Mouse (Mus musculus) thymus, adult 2 months (tissue): Measurements from ENCODE around the gene Dlx6. TPM values are rescaled to one million over a fixed set of nuclear protein-coding genes. Genes with fewer than 3 reads are reported as not detected.
A peak's percentile ranks its signal among the peaks of the same experiment; 100 is the strongest.

ENCODE experiments used
- DNase-seq: peaks from one replicate; pipeline ENCODE4 v3.0.0; 2021
- H3K27ac ChIP-seq: fragments of 200-500 bp; 2 replicates; pipeline ENCODE4 v1.5.1; 2012; ENCODE audit warnings: low read length, control low read depth; ENCODE audit not compliant: control insufficient read depth, insufficient read depth
- H3K27me3 ChIP-seq: fragments of 200-500 bp; 2 replicates; pipeline ENCODE4 v1.6.1; 2012; ENCODE audit warnings: mild to moderate bottlenecking, low read length, moderate library complexity, mixed read lengths; ENCODE audit not compliant: control insufficient read depth, insufficient read depth
- H3K36me3 ChIP-seq: fragments of 200-500 bp; 2 replicates; pipeline ENCODE4 v1.6.1; 2012; ENCODE audit warnings: mild to moderate bottlenecking, low read length, moderate library complexity; ENCODE audit not compliant: control insufficient read depth, insufficient read depth
- H3K4me1 ChIP-seq: fragments of 200-500 bp; replicated peaks from 2 replicates; pipeline ENCODE4 v1.6.1; 2012; ENCODE audit warnings: low read length; ENCODE audit not compliant: control insufficient read depth, insufficient read depth
- H3K4me3 ChIP-seq: fragments of 200-500 bp; 2 replicates; pipeline ENCODE4 v1.5.1; 2012; ENCODE audit warnings: mild to moderate bottlenecking, low read length, control low read depth, moderate library complexity; ENCODE audit not compliant: control insufficient read depth, insufficient read depth
- CTCF ChIP-seq: fragments of 200-500 bp; IDR thresholded peaks from 2 replicates; pipeline ENCODE4 v1.5.1; 2012; ENCODE audit warnings: mild to moderate bottlenecking, control low read depth, low read length, moderate library complexity, borderline replicate concordance; ENCODE audit not compliant: control insufficient read depth, poor library complexity, insufficient read depth; ENCODE audit errors: extremely low read depth
- POLR2A ChIP-seq: fragments of 200-500 bp; IDR thresholded peaks from 2 replicates; pipeline ENCODE4 v1.6.1; 2012; ENCODE audit warnings: mild to moderate bottlenecking, low read length, control low read depth, moderate library complexity; ENCODE audit not compliant: control insufficient read depth, poor library complexity, insufficient read depth; ENCODE audit errors: extremely low read depth
- WGBS: fragments of 180-500 bp; shearing (Covaris S2); methylation state at CpG from one replicate; pipeline ENCODE4 v1.1.7; 2018; 5-methylcytosine and 5-hydroxymethylcytosine counted together
- polyA plus RNA-seq: library from polyadenylated mRNA; depleted of rRNA; stranded (reverse); fragments of >200 nt; gene quantifications from 2 replicates; pipeline ENCODE4 v1.2.3, GENCODE M21; 2012

The Dlx6 gene
- polyA plus RNA-seq, 1 experiment, result not detected

DNA sequence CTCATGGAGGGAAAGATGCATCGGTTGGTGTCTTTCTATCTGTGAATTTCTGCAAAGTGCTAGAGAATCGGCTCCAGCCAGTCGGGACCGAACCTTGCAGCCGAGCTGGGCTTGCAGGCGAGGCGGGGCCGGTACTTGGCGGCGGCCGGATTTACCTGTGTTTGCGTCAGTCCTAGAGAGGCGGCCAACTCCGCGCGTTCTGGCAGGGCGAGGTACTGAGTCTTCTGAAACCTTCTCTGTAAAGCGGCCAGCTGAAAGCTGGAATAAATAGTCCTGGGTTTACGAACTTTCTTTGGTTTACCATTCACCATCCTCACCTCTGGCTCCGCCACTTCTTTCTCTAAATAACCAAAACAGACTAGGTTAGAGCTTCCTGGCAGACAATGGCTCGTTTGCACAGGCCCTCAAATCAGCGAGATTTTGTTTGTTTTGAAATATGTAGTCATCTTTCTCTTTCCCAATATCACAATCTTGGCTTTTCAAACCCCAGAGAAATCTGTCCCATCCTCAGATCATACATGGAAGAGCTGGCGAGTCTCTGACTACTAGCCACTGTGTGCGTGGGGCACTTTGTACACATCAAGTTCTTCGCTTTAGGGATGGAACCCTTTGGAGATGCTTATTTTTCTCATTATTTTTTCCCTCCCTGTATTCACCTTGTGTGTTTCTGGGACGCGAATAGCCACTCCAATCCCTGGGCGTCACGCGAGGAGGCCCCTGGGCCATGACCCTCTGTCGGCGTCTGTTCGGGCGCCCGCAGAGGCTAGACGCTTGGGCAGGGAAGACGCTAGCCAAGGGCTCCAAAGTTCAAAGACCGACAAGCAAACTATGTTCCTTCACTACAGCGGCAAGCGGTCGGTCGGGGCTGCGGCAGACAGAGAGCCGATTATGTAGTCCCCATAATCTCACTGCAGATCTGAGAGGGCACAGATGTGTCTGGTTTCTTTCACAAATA lies 16.5 kb downstream of the Dlx6 start:
- peaks cover 11% of the 10 kb centered on the region; the same call in 1 of the 2 replicates for H3K27me3 ChIP-seq
- 8% methylated on average over 44 of the region's 44 CpGs for WGBS

DNA sequence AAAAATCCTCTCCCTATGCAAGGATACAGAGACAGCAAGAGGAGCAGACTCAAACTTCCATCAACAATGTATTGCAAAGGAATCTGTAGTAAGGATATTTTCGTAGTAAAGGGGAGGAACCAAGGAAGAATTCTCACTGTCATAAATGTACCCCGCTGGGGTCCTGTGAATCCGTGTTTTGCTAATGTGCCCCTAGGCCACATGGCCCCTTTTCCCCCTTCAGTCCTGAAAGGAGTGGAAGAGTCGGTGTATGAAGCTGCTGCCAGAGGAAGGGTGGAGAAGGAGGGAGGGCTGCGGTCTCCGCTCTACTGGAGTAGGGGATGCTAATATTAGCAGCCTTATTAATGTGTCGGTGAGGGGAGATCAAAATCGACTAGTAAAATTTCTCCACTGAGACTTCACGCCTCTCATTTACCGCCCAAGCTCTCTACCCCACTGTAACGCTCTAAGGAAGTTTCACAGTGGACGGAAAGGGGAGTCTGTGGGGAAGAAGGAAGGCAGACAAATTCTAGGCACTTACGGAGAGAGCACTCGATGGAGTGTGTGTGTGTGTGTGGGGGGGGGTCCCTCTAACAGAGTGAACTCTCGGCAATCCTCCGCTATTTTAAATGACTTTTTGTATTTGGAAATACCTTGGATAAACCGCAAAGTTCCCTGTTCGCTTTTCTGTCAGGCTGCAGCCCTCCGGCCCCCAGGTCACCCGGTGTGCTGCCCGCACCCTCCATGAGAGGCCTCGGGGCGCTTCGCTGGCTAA lies 17.4 kb downstream of the Dlx6 start:
- Histone ChIP-seq H3K4me3 (no peak overlapping the region), H3K36me3 (no peaks in the 10 kb centered on the region), H3K27me3 (peaks cover 9% of the 10 kb centered on the region; the same call in 1 of the 2 replicates), H3K27ac (no peak overlapping the region), H3K4me1 (no peaks in the 10 kb centered on the region)
- 7% methylated on average over 24 of the region's 24 CpGs for WGBS
- no peak for TF ChIP-seq CTCF
- TF ChIP-seq POLR2A, result no peak
- no peak for DNase-seq

More for the DNA sequence above, 16.5 kb downstream of the Dlx6 start:
- no peak for DNase-seq
- Histone ChIP-seq H3K4me1 (no peaks in the 10 kb centered on the region), H3K36me3 (no peaks in the 10 kb centered on the region), H3K27ac (no peak overlapping the region), H3K4me3 (no peak overlapping the region)
- TF ChIP-seq POLR2A (no peak), CTCF (no peak)

DNA sequence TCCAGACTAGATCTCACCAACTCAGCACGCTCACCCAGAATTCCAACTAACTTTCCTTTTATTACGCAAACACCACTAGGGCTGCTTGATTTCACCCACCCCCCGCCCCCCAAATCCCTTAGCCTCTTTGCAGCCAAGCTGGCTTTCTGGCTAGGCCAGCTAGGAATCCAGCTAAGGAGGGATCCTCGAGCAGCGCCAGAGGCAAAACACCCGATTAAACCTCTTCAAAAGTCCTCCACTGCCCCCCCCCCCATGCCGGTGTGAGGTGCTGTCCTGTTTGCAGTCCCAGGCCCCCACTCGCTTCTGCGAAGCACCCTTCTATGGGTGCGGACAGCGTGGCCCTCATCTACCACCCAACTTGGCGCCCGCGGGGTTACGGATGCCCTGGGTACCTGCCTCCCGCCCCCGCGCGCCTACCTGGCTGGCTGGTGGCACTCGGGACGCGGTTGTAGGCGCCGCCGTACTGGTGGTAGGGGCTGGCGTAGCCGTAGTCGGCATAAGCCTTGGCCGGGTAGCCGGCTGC lies 18.0 kb downstream of the Dlx6 start:
- no peak for TF ChIP-seq POLR2A
- TF ChIP-seq CTCF, result no peak
- no peaks in the 10 kb centered on the region for H3K36me3 ChIP-seq
- WGBS, result 9% methylated on average over 30 of the region's 30 CpGs
- H3K27ac ChIP-seq, result no peak overlapping the region
- DNase-seq, result no peak
- H3K4me3 ChIP-seq, result no peak overlapping the region
- H3K4me1 ChIP-seq, result no peaks in the 10 kb centered on the region
- H3K27me3 ChIP-seq, result peaks cover 5% of the 10 kb centered on the region; the same call in 1 of the 2 replicates

DNA sequence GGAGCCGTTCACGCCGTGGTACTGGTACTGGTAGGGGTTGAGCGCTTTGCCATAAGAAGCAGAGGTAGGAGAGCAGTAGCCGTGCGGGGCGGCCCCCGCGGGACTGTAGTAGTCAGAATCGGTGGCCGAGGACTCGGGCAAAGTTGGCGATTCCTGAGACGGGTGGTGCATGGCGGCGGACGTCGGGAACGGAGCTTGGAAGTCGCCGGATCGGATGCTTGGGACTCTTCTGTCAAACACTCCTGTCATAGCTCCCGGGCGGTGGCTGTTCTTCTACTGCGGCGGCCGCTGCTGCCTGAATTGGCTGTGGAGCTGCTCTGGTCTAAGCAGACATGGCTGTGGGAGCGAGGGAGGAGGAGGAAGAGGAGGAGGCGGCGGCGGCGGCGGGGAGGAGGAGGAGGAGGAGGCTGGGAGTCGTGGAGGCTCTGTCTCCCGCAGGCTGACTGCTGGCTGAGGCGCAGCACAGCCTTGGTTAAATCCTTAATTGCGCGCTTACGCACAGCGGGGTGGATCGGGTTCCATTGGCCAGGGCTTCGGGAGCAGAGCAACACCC lies 18.6 kb downstream of the Dlx6 start, which contains the start of gene Dlx5:
TSS of gene Dlx5 (minus strand) at position 448 of the 553 bp plus-strand sequence.
- no peaks in the 10 kb centered on the region for H3K36me3 ChIP-seq
- H3K27ac ChIP-seq, result no peak within 1 kb of the TSS
- no peak within 1 kb of the TSS for H3K4me3 ChIP-seq
- DNase-seq, result no peak
- H3K27me3 ChIP-seq, result peaks cover 5% of the 10 kb centered on the region; the same call in 1 of the 2 replicates
- TF ChIP-seq CTCF (no peak), POLR2A (no peak)
- no peaks in the 10 kb centered on the region for H3K4me1 ChIP-seq
- WGBS, result 7% methylated on average over 36 of the region's 42 CpGs

DNA sequence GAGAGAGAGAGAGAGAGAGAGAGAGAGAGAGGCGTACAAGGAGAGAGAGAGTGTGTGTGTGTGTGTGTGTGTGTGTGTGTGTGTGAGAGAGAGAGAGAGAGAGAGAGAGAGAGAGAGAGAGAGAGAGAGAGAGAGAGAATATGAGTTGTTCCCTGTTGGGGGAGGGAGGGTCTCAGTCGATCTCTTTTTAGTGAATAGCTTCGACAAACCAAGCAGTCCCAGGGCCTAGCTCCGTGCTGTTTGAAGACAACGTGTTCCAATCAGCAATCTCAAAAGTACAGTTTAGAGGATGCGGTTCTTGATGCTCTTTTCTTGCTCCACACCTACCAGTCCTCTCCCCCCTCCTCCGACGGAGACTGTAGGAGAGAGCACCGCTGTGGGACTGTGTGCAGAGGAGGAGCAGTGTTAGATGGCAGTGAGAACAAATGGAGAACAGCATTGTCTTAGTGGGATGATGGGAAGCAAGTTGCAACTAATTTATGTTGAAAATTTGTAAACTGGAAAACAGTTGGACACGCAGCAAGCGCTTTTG lies 19.2 kb downstream of the Dlx6 start:
- no peak for DNase-seq
- H3K27me3 ChIP-seq, result peaks cover 5% of the 10 kb centered on the region; the same call in 1 of the 2 replicates
- H3K4me3 ChIP-seq, result no peak overlapping the region

DNA sequence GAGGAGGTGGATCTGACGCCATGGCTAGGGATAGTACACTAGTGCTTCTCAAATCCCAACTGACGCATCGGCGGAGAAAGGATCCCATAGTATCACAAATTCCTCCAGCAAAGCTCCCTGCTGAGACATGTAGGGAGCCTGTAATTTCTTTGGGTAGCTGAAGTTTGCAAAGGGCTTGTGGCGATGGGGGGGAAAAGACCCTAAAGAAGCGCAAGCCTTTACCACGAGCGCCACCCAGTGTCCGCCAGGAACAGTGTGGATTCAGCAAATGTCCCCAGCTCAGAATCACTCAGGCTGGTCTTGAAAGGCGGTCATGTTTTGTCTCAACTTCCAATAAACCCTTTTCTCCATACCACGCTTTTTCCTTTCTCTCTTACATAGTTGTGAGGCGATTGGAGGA lies 21.8 kb downstream of the Dlx6 start:
- no peak overlapping the region for H3K4me3 ChIP-seq
- TF ChIP-seq POLR2A (no peak), CTCF (no peak)
- no peaks in the 10 kb centered on the region for H3K36me3 ChIP-seq
- peak; percentile 14 for DNase-seq
- WGBS, result 15% methylated on average over 12 of the region's 12 CpGs
- peaks cover 2% of the 10 kb centered on the region; the same call in 1 of the 2 replicates for H3K27me3 ChIP-seq
- H3K4me1 ChIP-seq, result no peaks in the 10 kb centered on the region
- no peak overlapping the region for H3K27ac ChIP-seq

More for the DNA sequence above, 19.2 kb downstream of the Dlx6 start:
- Histone ChIP-seq H3K36me3 (no peaks in the 10 kb centered on the region), H3K4me1 (no peaks in the 10 kb centered on the region), H3K27ac (no peak overlapping the region)
- no peak for TF ChIP-seq CTCF
- TF ChIP-seq POLR2A, result no peak
- WGBS, result 12% methylated on average over 11 of the region's 11 CpGs
